Mouse (Mus musculus): ENCODE measurements around the gene Adamts6. TPM values are rescaled to one million over a fixed set of nuclear protein-coding genes. Genes with fewer than 3 reads are reported as not detected.

Adamts6 gene
- polyA plus RNA-seq, 1 experiment from 2014 or later: 2.5 TPM

GRCm38 (mm10) chr13:104504043-104504442 lies 216.4 kb downstream of the Adamts6 start:
- Histone ChIP-seq H3K9ac (ENCODE audit: low read depth, low read length) (no peak overlapping the region), H3K4me2 (replicated peaks; ENCODE audit: low read depth, low read length) (no peak overlapping the region), H3K4me3 (ENCODE audit: low read depth, low read length) (no peak overlapping the region), H3K27me3 (ENCODE audit: control insufficient read depth, insufficient read depth, low read length) (no peaks in the 10 kb centered on the region), H3K9me3 (ENCODE audit: control insufficient read depth, low read length) (no peaks in the 10 kb centered on the region), H3K27ac (ENCODE audit: low read depth, low read length) (no peak overlapping the region), H3K36me3 (ENCODE audit: control insufficient read depth, insufficient read depth, low read length) (no peaks in the 10 kb centered on the region), H3K4me1 (replicated peaks; ENCODE audit: control insufficient read depth, insufficient read depth, low read length) (no peaks in the 10 kb centered on the region)
- WGBS: 71% methylated on average over 1 of the region's 1 CpGs
- no peak for DNase-seq (ENCODE audit: low spot score)
- ATAC-seq (ENCODE audit: low FRiP score): no peak

GRCm38 (mm10) chr13:104506165-104506875 lies 218.7 kb downstream of the Adamts6 start:
- no peak overlapping the region for H3K9ac ChIP-seq (ENCODE audit: low read depth, low read length)
- no peaks in the 10 kb centered on the region for H3K27me3 ChIP-seq (ENCODE audit: control insufficient read depth, insufficient read depth, low read length)
- 90% methylated on average over 6 of the region's 6 CpGs for WGBS
- no peak for ATAC-seq (ENCODE audit: low FRiP score)
- no peak overlapping the region for H3K4me2 ChIP-seq (replicated peaks; ENCODE audit: low read depth, low read length)
- no peaks in the 10 kb centered on the region for H3K4me1 ChIP-seq (replicated peaks; ENCODE audit: control insufficient read depth, insufficient read depth, low read length)
- no peaks in the 10 kb centered on the region for H3K9me3 ChIP-seq (ENCODE audit: control insufficient read depth, low read length)
- H3K27ac ChIP-seq (ENCODE audit: low read depth, low read length): no peak overlapping the region
- H3K36me3 ChIP-seq (ENCODE audit: control insufficient read depth, insufficient read depth, low read length): no peaks in the 10 kb centered on the region
- no peak overlapping the region for H3K4me3 ChIP-seq (ENCODE audit: low read depth, low read length)
- DNase-seq (ENCODE audit: low spot score): no peak

- Histone ChIP-seq H3K9me3 (ENCODE audit: control insufficient read depth, low read length) (no peaks in the 10 kb centered on the region), H3K4me1 (replicated peaks; ENCODE audit: control insufficient read depth, insufficient read depth, low read length) (no peaks in the 10 kb centered on the region), H3K9ac (ENCODE audit: low read depth, low read length) (no peak overlapping the region), H3K4me2 (replicated peaks; ENCODE audit: low read depth, low read length) (no peak overlapping the region), H3K27me3 (ENCODE audit: control insufficient read depth, insufficient read depth, low read length) (no peaks in the 10 kb centered on the region), H3K36me3 (ENCODE audit: control insufficient read depth, insufficient read depth, low read length) (no peaks in the 10 kb centered on the region), H3K4me3 (ENCODE audit: low read depth, low read length) (no peak overlapping the region), H3K27ac (ENCODE audit: low read depth, low read length) (no peak overlapping the region)
- WGBS: 89% methylated on average over 6 of the region's 6 CpGs
- no peak for DNase-seq (ENCODE audit: low spot score)
- no peak for ATAC-seq (ENCODE audit: low FRiP score)
Observed at GRCm38 (mm10) chr13:104507671-104508070, 220.0 kb downstream of the Adamts6 start.

GRCm38 (mm10) chr13:104509561-104510493 lies 222.2 kb downstream of the Adamts6 start:
- ATAC-seq (ENCODE audit: low FRiP score) (no peak), DNase-seq (ENCODE audit: low spot score) (no peak)
- H3K36me3 ChIP-seq (ENCODE audit: control insufficient read depth, insufficient read depth, low read length): no peaks in the 10 kb centered on the region
- H3K27me3 ChIP-seq (ENCODE audit: control insufficient read depth, insufficient read depth, low read length): no peaks in the 10 kb centered on the region
- H3K27ac ChIP-seq (ENCODE audit: low read depth, low read length): no peak overlapping the region
- H3K9me3 ChIP-seq (ENCODE audit: control insufficient read depth, low read length): no peaks in the 10 kb centered on the region
- no peaks in the 10 kb centered on the region for H3K4me1 ChIP-seq (replicated peaks; ENCODE audit: control insufficient read depth, insufficient read depth, low read length)
- no peak overlapping the region for H3K4me2 ChIP-seq (replicated peaks; ENCODE audit: low read depth, low read length)
- no peak overlapping the region for H3K4me3 ChIP-seq (ENCODE audit: low read depth, low read length)
- no peak overlapping the region for H3K9ac ChIP-seq (ENCODE audit: low read depth, low read length)
- WGBS: 79% methylated on average over 26 of the region's 26 CpGs

- H3K9ac ChIP-seq (ENCODE audit: low read depth, low read length): no peak overlapping the region
- H3K4me3 ChIP-seq (ENCODE audit: low read depth, low read length): no peak overlapping the region
- no peaks in the 10 kb centered on the region for H3K36me3 ChIP-seq (ENCODE audit: control insufficient read depth, insufficient read depth, low read length)
- no peaks in the 10 kb centered on the region for H3K27me3 ChIP-seq (ENCODE audit: control insufficient read depth, insufficient read depth, low read length)
- DNase-seq (ENCODE audit: low spot score) (no peak), ATAC-seq (ENCODE audit: low FRiP score) (no peak)
- no peak overlapping the region for H3K4me2 ChIP-seq (replicated peaks; ENCODE audit: low read depth, low read length)
- 81% methylated on average over 5 of the region's 5 CpGs for WGBS
- H3K4me1 ChIP-seq (replicated peaks; ENCODE audit: control insufficient read depth, insufficient read depth, low read length): no peaks in the 10 kb centered on the region
- no peak overlapping the region for H3K27ac ChIP-seq (ENCODE audit: low read depth, low read length)
- no peaks in the 10 kb centered on the region for H3K9me3 ChIP-seq (ENCODE audit: control insufficient read depth, low read length)
Observed at GRCm38 (mm10) chr13:104510766-104511165, 223.1 kb downstream of the Adamts6 start.

GRCm38 (mm10) chr13:104515054-104515453 lies 227.4 kb downstream of the Adamts6 start:
- no peak for ATAC-seq (ENCODE audit: low FRiP score)
- no peaks in the 10 kb centered on the region for H3K36me3 ChIP-seq (ENCODE audit: control insufficient read depth, insufficient read depth, low read length)
- no peak overlapping the region for H3K27ac ChIP-seq (ENCODE audit: low read depth, low read length)
- no peak overlapping the region for H3K9ac ChIP-seq (ENCODE audit: low read depth, low read length)
- no peak for DNase-seq (ENCODE audit: low spot score)
- H3K9me3 ChIP-seq (ENCODE audit: control insufficient read depth, low read length): no peaks in the 10 kb centered on the region
- no peak overlapping the region for H3K4me2 ChIP-seq (replicated peaks; ENCODE audit: low read depth, low read length)
- H3K4me3 ChIP-seq (ENCODE audit: low read depth, low read length): no peak overlapping the region
- H3K4me1 ChIP-seq (replicated peaks; ENCODE audit: control insufficient read depth, insufficient read depth, low read length): no peaks in the 10 kb centered on the region
- 95% methylated on average over 1 of the region's 1 CpGs for WGBS
- H3K27me3 ChIP-seq (ENCODE audit: control insufficient read depth, insufficient read depth, low read length): no peaks in the 10 kb centered on the region

- no peak overlapping the region for H3K27ac ChIP-seq (ENCODE audit: low read depth, low read length)
- no peak overlapping the region for H3K9ac ChIP-seq (ENCODE audit: low read depth, low read length)
- H3K4me2 ChIP-seq (replicated peaks; ENCODE audit: low read depth, low read length): no peak overlapping the region
- H3K4me3 ChIP-seq (ENCODE audit: low read depth, low read length): no peak overlapping the region
- no peaks in the 10 kb centered on the region for H3K27me3 ChIP-seq (ENCODE audit: control insufficient read depth, insufficient read depth, low read length)
- WGBS: 79% methylated on average over 4 of the region's 4 CpGs
- H3K9me3 ChIP-seq (ENCODE audit: control insufficient read depth, low read length): no peaks in the 10 kb centered on the region
- no peaks in the 10 kb centered on the region for H3K36me3 ChIP-seq (ENCODE audit: control insufficient read depth, insufficient read depth, low read length)
- H3K4me1 ChIP-seq (replicated peaks; ENCODE audit: control insufficient read depth, insufficient read depth, low read length): no peaks in the 10 kb centered on the region
- ATAC-seq (ENCODE audit: low FRiP score) (no peak), DNase-seq (ENCODE audit: low spot score) (no peak)
Observed at GRCm38 (mm10) chr13:104516146-104516545, 228.5 kb downstream of the Adamts6 start.

- Histone ChIP-seq H3K4me1 (replicated peaks; ENCODE audit: control insufficient read depth, insufficient read depth, low read length) (no peaks in the 10 kb centered on the region), H3K4me2 (replicated peaks; ENCODE audit: low read depth, low read length) (no peak overlapping the region), H3K36me3 (ENCODE audit: control insufficient read depth, insufficient read depth, low read length) (no peaks in the 10 kb centered on the region), H3K4me3 (ENCODE audit: low read depth, low read length) (no peak overlapping the region), H3K9ac (ENCODE audit: low read depth, low read length) (no peak overlapping the region), H3K27ac (ENCODE audit: low read depth, low read length) (no peak overlapping the region), H3K27me3 (ENCODE audit: control insufficient read depth, insufficient read depth, low read length) (no peaks in the 10 kb centered on the region), H3K9me3 (ENCODE audit: control insufficient read depth, low read length) (no peaks in the 10 kb centered on the region)
- DNase-seq (ENCODE audit: low spot score) (no peak), ATAC-seq (ENCODE audit: low FRiP score) (no peak)
- WGBS: 62% methylated on average over 7 of the region's 7 CpGs
Observed at GRCm38 (mm10) chr13:104516766-104517364, 229.2 kb downstream of the Adamts6 start.

Measured in hindbrain, embryonic 11.5 days (tissue).